Mouse (Mus musculus) heart, embryonic 12.5 days (tissue): ENCODE results near the gene BC052040. TPM values are rescaled to one million over a fixed set of nuclear protein-coding genes. Genes with fewer than 3 reads are reported as not detected.
A peak's percentile ranks its signal among the peaks of the same experiment; 100 is the strongest.

Experiments
- ATAC-seq: fragments of 200-750 bp; cut with Nextera tagmentation; 2 replicates; pipeline ENCODE4 v1.8.0; 2017; ENCODE audit warnings: moderate TSS enrichment, moderate library complexity; ENCODE audit not compliant: insufficient number of reproducible peaks, low FRiP score
- H3K27ac ChIP-seq: fragments of 300-500 bp; sonication (generic); 2 replicates; pipeline ENCODE4 v1.5.1; 2016; ENCODE audit warnings: mild to moderate bottlenecking, moderate library complexity; ENCODE audit not compliant: poor library complexity, severe bottlenecking
- H3K27me3 ChIP-seq: fragments of 300-500 bp; sonication (generic); replicated peaks from 2 replicates; pipeline ENCODE4 v1.6.1; 2016; ENCODE audit warnings: mild to moderate bottlenecking, moderate library complexity
- H3K36me3 ChIP-seq: fragments of 300-500 bp; sonication (generic); 2 replicates; pipeline ENCODE4 v1.6.1; 2016; ENCODE audit warnings: mild to moderate bottlenecking, moderate library complexity
- H3K4me1 ChIP-seq: fragments of 300-500 bp; sonication (generic); replicated peaks from 2 replicates; pipeline ENCODE4 v1.6.1; 2016; ENCODE audit warnings: mild to moderate bottlenecking
- H3K4me2 ChIP-seq: fragments of 300-500 bp; sonication (generic); 2 replicates; pipeline ENCODE4 v1.6.1; 2016; ENCODE audit warnings: mild to moderate bottlenecking, moderate library complexity
- H3K4me3 ChIP-seq: fragments of 300-500 bp; sonication (generic); 2 replicates; pipeline ENCODE4 v1.5.1; 2016; ENCODE audit warnings: mild to moderate bottlenecking
- H3K9ac ChIP-seq: fragments of 300-500 bp; sonication (generic); 2 replicates; pipeline ENCODE4 v1.6.1; 2016; ENCODE audit warnings: mild to moderate bottlenecking, moderate library complexity
- H3K9me3 ChIP-seq: fragments of 300-500 bp; sonication (generic); replicated peaks from 2 replicates; pipeline ENCODE4 v1.6.1; 2016; ENCODE audit warnings: mild to moderate bottlenecking, moderate library complexity
- WGBS: fragments of 180-500 bp; shearing (Covaris S2); methylation state at CpG from one replicate; pipeline ENCODE4 v1.1.7; 2016; 5-methylcytosine and 5-hydroxymethylcytosine counted together
- polyA plus RNA-seq: library from polyadenylated mRNA; unstranded; fragments of >200 nt; fragmentation: Nextera tagmentation; extraction: Ambion mirVana; gene quantifications from 2 replicates; pipeline ENCODE4 v1.2.1, GENCODE M21; 2016

Gene BC052040
- polyA plus RNA-seq, 1 experiment from 2014 or later = 18.4 TPM

GRCm38 (mm10) chr2:115574802-115575201 lies 6.7 kb upstream of the BC052040 start:
- Histone ChIP-seq H3K4me2 (no peak overlapping the region), H3K9ac (no peak overlapping the region), H3K4me1 (peaks cover 14% of the 10 kb centered on the region), H3K27me3 (no peaks in the 10 kb centered on the region), H3K4me3 (no peak overlapping the region), H3K9me3 (no peaks in the 10 kb centered on the region), H3K36me3 (no peaks in the 10 kb centered on the region), H3K27ac (no peak overlapping the region)
- ATAC-seq = no peak
- 53% methylated on average over 5 of the region's 5 CpGs for WGBS

- Histone ChIP-seq H3K4me2 (peak overlapping the region; percentile 59), H3K36me3 (no peaks in the 10 kb centered on the region), H3K9me3 (no peaks in the 10 kb centered on the region), H3K4me1 (peaks cover 28% of the 10 kb centered on the region), H3K27ac (peak overlapping the region; percentile 59), H3K4me3 (peak overlapping the region; percentile 31), H3K9ac (peak overlapping the region; percentile 56), H3K27me3 (no peaks in the 10 kb centered on the region)
- WGBS = 40% methylated on average over 18 of the region's 18 CpGs
- ATAC-seq = no peak
Measured at GRCm38 (mm10) chr2:115579171-115579900, 2.2 kb upstream of the BC052040 start.

- H3K27ac ChIP-seq = no peak overlapping the region
- H3K4me2 ChIP-seq = no peak overlapping the region
- ATAC-seq = no peak
- H3K4me3 ChIP-seq = no peak overlapping the region
- H3K4me1 ChIP-seq = peaks cover 26% of the 10 kb centered on the region
- WGBS = 65% methylated on average over 6 of the region's 6 CpGs
- no peaks in the 10 kb centered on the region for H3K27me3 ChIP-seq
- H3K9me3 ChIP-seq = no peaks in the 10 kb centered on the region
- no peaks in the 10 kb centered on the region for H3K36me3 ChIP-seq
- no peak overlapping the region for H3K9ac ChIP-seq
Measured at GRCm38 (mm10) chr2:115579976-115580375, 1.5 kb upstream of the BC052040 start.

- 64% methylated on average over 10 of the region's 10 CpGs for WGBS
- Histone ChIP-seq H3K9me3 (no peaks in the 10 kb centered on the region), H3K9ac (peak overlapping the region; percentile 73), H3K36me3 (no peaks in the 10 kb centered on the region), H3K27ac (peak overlapping the region; percentile 35), H3K4me1 (peaks cover 24% of the 10 kb centered on the region), H3K4me3 (peak overlapping the region; percentile 70), H3K27me3 (no peaks in the 10 kb centered on the region), H3K4me2 (peak overlapping the region; percentile 74)
- no peak for ATAC-seq
Measured at GRCm38 (mm10) chr2:115581989-115582608, 583 bp downstream of the BC052040 start.

- no peaks in the 10 kb centered on the region for H3K9me3 ChIP-seq
- ATAC-seq = no peak
- H3K4me2 ChIP-seq = no peak overlapping the region
- no peak overlapping the region for H3K27ac ChIP-seq
- H3K27me3 ChIP-seq = no peaks in the 10 kb centered on the region
- no peak overlapping the region for H3K4me3 ChIP-seq
- H3K9ac ChIP-seq = no peak overlapping the region
- no peaks in the 10 kb centered on the region for H3K36me3 ChIP-seq
- peaks cover 24% of the 10 kb centered on the region for H3K4me1 ChIP-seq
Measured at GRCm38 (mm10) chr2:115583776-115584175, 2.3 kb downstream of the BC052040 start.

- WGBS = 32% methylated on average over 2 of the region's 2 CpGs
- H3K4me1 ChIP-seq = peaks cover 22% of the 10 kb centered on the region
- H3K27me3 ChIP-seq = no peaks in the 10 kb centered on the region
- no peak overlapping the region for H3K4me3 ChIP-seq
- H3K9me3 ChIP-seq = no peaks in the 10 kb centered on the region
- ATAC-seq = no peak
- H3K27ac ChIP-seq = no peak overlapping the region
- H3K4me2 ChIP-seq = no peak overlapping the region
- H3K9ac ChIP-seq = no peak overlapping the region
- no peaks in the 10 kb centered on the region for H3K36me3 ChIP-seq
Measured at GRCm38 (mm10) chr2:115590602-115591001, 9.1 kb downstream of the BC052040 start.

- Histone ChIP-seq H3K4me2 (no peak overlapping the region), H3K4me1 (peaks cover 22% of the 10 kb centered on the region), H3K4me3 (no peak overlapping the region), H3K27me3 (no peaks in the 10 kb centered on the region), H3K36me3 (no peaks in the 10 kb centered on the region), H3K27ac (0 out of 2 replicates have a peak overlapping the region, but pooled peaks have one; percentile 34), H3K9ac (no peak overlapping the region), H3K9me3 (no peaks in the 10 kb centered on the region)
- no peak for ATAC-seq
- WGBS = 48% methylated on average over 2 of the region's 2 CpGs
Measured at GRCm38 (mm10) chr2:115592651-115593119, 11.2 kb downstream of the BC052040 start.

- Histone ChIP-seq H3K4me2 (no peak overlapping the region), H3K27ac (no peak overlapping the region), H3K4me1 (peaks cover 21% of the 10 kb centered on the region), H3K36me3 (no peaks in the 10 kb centered on the region), H3K9ac (no peak overlapping the region), H3K27me3 (no peaks in the 10 kb centered on the region), H3K9me3 (no peaks in the 10 kb centered on the region), H3K4me3 (no peak overlapping the region)
- no peak for ATAC-seq
- WGBS = 75% methylated on average over 10 of the region's 10 CpGs
Measured at GRCm38 (mm10) chr2:115597017-115597416, 15.5 kb downstream of the BC052040 start.

GRCm38 (mm10) chr2:115598266-115598665 lies 16.8 kb downstream of the BC052040 start:
- Histone ChIP-seq H3K9ac (no peak overlapping the region), H3K27ac (no peak overlapping the region), H3K9me3 (no peaks in the 10 kb centered on the region), H3K4me1 (peaks cover 18% of the 10 kb centered on the region), H3K4me3 (no peak overlapping the region), H3K27me3 (no peaks in the 10 kb centered on the region), H3K36me3 (no peaks in the 10 kb centered on the region), H3K4me2 (no peak overlapping the region)
- WGBS = 83% methylated on average over 5 of the region's 5 CpGs
- no peak for ATAC-seq

GRCm38 (mm10) chr2:115600724-115601123 lies 19.2 kb downstream of the BC052040 start:
- Histone ChIP-seq H3K27me3 (no peaks in the 10 kb centered on the region), H3K27ac (no peak overlapping the region), H3K4me2 (no peak overlapping the region), H3K36me3 (no peaks in the 10 kb centered on the region), H3K4me3 (no peak overlapping the region), H3K4me1 (peaks cover 21% of the 10 kb centered on the region), H3K9ac (no peak overlapping the region), H3K9me3 (no peaks in the 10 kb centered on the region)
- 68% methylated on average over 5 of the region's 5 CpGs for WGBS
- ATAC-seq = no peak

GRCm38 (mm10) chr2:115601280-115601679 lies 19.8 kb downstream of the BC052040 start:
- H3K9me3 ChIP-seq = no peaks in the 10 kb centered on the region
- no peak overlapping the region for H3K4me2 ChIP-seq
- WGBS = 100% methylated on average over 1 of the region's 1 CpGs
- peaks cover 25% of the 10 kb centered on the region for H3K4me1 ChIP-seq
- H3K4me3 ChIP-seq = no peak overlapping the region
- H3K27me3 ChIP-seq = no peaks in the 10 kb centered on the region
- H3K36me3 ChIP-seq = no peaks in the 10 kb centered on the region
- ATAC-seq = no peak
- H3K27ac ChIP-seq = no peak overlapping the region
- no peak overlapping the region for H3K9ac ChIP-seq
